Mouse (Mus musculus): Measurements from ENCODE around the gene Kctd18. TPM values are rescaled to one million over a fixed set of nuclear protein-coding genes. Genes with fewer than 3 reads are reported as not detected.
"Not testable (repeated sequence)": the region's sequence is repeated elsewhere in the genome, so short reads cannot be mapped to it uniquely, and the experiment has no call there.

The Kctd18 gene
- polyA plus RNA-seq, 1 experiment from 2014 or later, result 9.3 TPM

DNA sequence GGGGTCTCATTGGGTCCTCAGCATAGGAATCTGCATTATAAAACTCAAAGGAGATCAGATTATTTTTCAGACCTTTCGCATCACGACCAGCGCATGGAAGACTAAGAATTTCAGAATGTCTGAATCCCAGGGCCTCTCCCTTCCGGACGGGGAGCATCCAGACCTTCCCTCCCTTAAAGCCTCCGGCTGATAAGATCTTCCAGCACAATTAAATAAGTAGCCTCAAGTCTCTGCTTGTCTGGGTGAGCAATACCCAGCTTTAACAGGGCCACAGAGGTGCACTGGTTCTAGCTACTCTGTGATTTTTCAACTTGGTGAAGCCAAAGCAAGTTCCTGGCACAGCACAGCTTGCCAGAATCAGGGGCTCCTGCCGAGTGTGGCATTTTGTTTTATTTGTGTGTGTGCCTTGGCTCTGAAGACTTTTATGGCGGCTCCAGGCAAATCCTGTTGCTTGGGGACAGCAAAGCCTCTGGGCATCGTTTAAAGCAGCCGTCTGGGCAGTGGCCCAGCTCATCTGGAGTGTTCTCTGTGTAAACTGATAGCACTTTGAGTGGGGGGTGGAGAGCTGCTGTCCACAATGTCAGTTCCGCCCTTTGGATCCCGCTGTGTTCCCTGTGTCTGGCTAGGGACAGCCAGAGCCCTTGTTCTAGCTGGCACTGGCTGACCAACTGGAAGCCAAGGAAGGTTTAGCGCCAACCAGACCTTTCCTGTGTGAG is 11.6 kb upstream of the Kctd18 start:
- no peaks in the 10 kb centered on the region for H3K79me2 ChIP-seq (ENCODE audit: inconsistent target)
- H3K36me3 ChIP-seq (ENCODE audit: inconsistent target), result no peaks in the 10 kb centered on the region
- H3K27ac ChIP-seq, result no peak overlapping the region
- H3K4me3 ChIP-seq (ENCODE audit: inconsistent target), result peak overlapping the region; percentile 17; the same call in 1 of the 2 replicates
- WGBS (ENCODE audit: missing documents), result 59% methylated on average over 13 of the region's 13 CpGs

DNA sequence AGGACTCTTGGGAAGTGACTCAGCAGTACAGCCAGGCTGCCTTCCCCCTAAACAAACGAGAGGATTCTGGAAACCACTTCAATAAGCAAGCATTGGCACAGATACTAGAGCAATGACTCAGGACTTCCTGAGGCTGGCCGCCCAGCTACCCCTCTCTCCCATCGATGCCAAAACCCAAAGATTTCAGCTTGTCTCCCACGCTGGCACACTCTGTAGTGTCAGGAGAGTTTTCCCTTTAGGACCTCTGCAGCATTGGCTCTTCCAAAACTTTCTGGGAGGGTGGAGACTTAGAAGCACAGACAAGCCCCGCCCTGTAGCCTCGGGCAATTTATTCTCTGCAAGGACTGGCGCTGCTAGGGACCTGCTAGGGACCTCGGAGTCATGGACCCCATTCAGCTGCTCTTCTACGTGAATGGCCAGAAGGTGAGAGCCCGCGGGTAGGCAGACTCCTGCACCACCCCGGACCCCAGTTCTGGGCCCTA is 10.9 kb upstream of the Kctd18 start, which contains the start of gene Aox1:
TSS of gene Aox1 (plus strand) at position 296 of the 482 bp plus-strand sequence.
- no peak within 1 kb of the TSS for H3K27ac ChIP-seq
- peak within 1 kb of the TSS; percentile 17 for H3K4me3 ChIP-seq (ENCODE audit: inconsistent target)
- no peaks in the 10 kb centered on the region for H3K79me2 ChIP-seq (ENCODE audit: inconsistent target)
- WGBS (ENCODE audit: missing documents), result 8% methylated on average over 12 of the region's 12 CpGs
- no peaks in the 10 kb centered on the region for H3K36me3 ChIP-seq (ENCODE audit: inconsistent target)

DNA sequence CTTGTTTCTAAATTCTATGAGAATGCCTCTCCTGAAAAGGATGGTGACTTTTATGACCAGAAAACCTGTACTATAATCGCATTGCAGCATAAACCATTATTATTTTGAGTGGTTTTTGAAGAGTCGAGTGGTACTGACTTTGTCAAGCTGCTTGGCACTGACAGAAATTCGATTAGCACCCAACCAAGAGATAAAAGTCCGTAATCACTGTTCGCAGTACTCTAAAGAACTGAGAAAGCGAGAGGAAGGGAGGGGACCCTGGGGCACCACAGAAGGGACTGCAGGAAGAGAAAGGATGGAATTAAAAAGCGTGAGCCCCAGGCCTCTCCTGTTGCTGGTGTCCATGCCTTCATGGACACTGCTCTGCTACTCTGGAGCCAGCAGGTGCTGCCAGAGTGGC is 9.0 kb upstream of the Kctd18 start:
- no peak overlapping the region for H3K4me3 ChIP-seq (ENCODE audit: inconsistent target)
- no peaks in the 10 kb centered on the region for H3K79me2 ChIP-seq (ENCODE audit: inconsistent target)
- 94% methylated on average over 7 of the region's 7 CpGs for WGBS (ENCODE audit: missing documents)
- H3K27ac ChIP-seq, result no peak overlapping the region
- no peaks in the 10 kb centered on the region for H3K36me3 ChIP-seq (ENCODE audit: inconsistent target)

DNA sequence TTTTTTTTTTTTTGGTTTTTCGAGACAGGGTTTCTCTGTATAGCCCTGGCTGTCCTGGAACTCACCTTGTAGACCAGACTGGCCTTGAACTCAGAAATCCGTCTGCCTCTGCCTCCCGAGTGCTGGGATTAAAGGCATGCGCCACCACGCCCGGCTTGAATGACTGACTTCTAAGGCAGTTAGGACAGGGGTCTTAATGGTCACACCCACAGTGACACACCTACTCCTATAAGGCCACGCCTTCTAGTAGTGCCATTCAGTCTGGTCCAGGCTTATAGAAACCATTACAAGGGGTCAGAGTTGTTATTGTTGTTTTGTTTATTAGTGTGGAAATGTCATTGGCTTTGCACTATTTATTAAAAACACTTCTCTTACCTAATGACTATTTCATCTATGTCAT is 12.4 kb downstream of the Kctd18 start:
- WGBS (ENCODE audit: missing documents), result 95% methylated on average over 4 of the region's 7 CpGs
- H3K27ac ChIP-seq, result not testable (repeated sequence)

DNA sequence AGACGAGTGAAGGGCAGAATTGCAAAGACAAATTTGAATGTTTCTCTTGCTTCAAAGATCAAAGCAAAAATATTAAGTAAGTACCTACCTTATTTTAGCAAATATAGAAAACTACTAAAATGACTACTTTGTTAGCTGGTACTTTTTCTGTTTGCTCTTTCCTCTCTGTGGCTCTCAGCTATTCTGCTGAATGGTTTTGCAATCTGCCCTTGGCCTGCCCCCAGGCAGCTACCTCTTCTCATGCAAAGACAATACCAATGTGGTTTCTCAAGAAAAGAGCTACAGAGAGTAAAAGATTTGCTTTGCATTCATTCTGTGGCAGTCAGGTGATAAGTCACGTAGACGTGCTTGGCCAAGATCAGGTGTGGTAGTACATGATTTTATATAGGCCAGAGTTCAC is 20.6 kb downstream of the Kctd18 start:
- WGBS (ENCODE audit: missing documents), result 96% methylated on average over 3 of the region's 3 CpGs
- Histone ChIP-seq H3K4me3 (ENCODE audit: inconsistent target) (no peak overlapping the region), H3K36me3 (ENCODE audit: inconsistent target) (no peaks in the 10 kb centered on the region), H3K27ac (no peak overlapping the region), H3K79me2 (ENCODE audit: inconsistent target) (peaks cover 50% of the 10 kb centered on the region)

More for the DNA sequence above, 12.4 kb downstream of the Kctd18 start:
- not testable (repeated sequence) for H3K4me3 ChIP-seq (ENCODE audit: inconsistent target); H3K79me2 ChIP-seq (ENCODE audit: inconsistent target); H3K36me3 ChIP-seq (ENCODE audit: inconsistent target)

DNA sequence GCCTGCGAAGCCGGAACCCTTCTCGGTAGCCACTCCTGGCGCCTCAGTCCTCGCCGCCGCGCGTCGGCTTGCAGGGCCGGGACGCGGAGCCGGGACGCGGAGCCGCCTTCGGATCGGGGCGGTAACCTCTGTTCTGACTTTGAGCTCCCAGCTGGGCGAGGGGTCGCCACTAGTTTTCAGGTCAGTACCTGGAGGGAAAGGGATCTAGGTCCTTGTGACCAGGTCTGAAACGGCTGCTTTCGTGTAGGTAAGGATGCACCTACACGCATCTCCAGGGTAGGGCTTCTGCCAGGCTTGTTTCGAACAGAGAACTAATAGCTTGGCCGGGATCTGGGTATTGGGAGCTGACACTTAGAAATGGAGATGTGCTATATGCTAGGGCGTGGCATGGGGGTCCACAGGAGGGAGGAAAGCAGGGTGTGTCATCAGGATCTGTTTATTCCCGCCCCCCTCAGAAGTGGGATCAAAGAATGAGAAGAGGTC is 22.6 kb downstream of the Kctd18 start:
- H3K27ac ChIP-seq, result peak overlapping the region; percentile 51
- 1% methylated on average over 29 of the region's 29 CpGs for WGBS (ENCODE audit: missing documents)
- H3K4me3 ChIP-seq (ENCODE audit: inconsistent target), result peak overlapping the region; percentile 95
- H3K79me2 ChIP-seq (ENCODE audit: inconsistent target), result peaks cover 50% of the 10 kb centered on the region
- no peaks in the 10 kb centered on the region for H3K36me3 ChIP-seq (ENCODE audit: inconsistent target)

DNA sequence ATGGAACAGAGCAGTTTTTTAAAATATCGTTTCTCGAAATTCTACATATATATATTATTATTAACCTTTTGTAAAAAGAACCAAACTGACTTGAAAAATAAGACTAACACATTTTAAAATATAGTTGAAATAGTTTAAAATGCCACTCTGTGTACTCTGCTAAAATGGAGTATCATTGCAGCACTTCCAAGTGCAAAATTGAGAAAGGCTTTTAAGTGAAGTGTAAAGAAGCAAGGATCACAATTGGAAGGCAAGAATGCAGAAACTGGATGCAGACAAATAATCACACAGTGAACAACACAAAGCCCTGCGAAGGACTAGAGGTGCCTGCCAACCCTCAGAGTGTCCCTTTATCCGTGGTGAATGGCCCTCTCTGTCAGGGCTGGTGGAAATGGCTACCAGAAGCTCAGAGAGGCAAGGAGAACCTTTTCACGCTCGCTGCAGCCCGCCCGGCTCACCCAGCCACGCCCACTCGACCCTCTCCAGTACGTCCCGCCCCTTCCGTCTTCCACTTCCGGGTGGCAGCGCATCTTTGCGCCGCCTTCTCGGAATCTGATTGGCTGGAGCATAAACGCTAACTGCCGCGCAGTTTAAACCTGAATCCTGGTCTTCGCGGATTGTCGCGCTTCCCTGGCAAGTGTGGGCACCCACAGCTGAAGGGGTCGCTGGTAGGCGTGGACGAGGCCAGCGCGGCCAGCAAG is 23.2 kb downstream of the Kctd18 start, which contains the start of gene Sgo2a:
TSS of gene Sgo2a (plus strand) at position 540 of the 701 bp plus-strand sequence.
- 7% methylated on average over 30 of the region's 30 CpGs for WGBS (ENCODE audit: missing documents)
- peak within 1 kb of the TSS; percentile 95 for H3K4me3 ChIP-seq (ENCODE audit: inconsistent target)
- peaks cover 45% of the 10 kb centered on the region for H3K79me2 ChIP-seq (ENCODE audit: inconsistent target)
- no peaks in the 10 kb centered on the region for H3K36me3 ChIP-seq (ENCODE audit: inconsistent target)
- H3K27ac ChIP-seq, result peak within 1 kb of the TSS; percentile 51

DNA sequence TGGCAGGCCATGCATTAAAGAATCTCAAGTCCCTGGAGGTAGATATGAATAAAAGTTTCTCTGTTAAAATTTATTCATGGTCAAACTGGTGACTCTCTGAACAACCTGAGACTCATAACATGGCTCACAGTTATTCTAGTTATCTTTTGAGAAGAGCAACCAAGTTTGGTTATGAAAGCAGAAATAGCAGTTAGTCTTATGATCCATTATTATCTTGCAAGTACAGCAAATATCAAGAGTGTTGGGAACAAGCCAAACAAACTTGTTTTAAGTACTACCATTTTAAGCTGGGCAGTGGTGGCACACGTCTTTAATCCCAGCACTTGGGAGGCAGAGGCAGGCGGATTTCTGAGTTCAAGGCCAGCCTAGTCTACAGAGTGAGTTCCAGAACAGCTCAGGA is 27.5 kb downstream of the Kctd18 start:
- 89% methylated on average over 2 of the region's 2 CpGs for WGBS (ENCODE audit: missing documents)
- Histone ChIP-seq H3K4me3 (ENCODE audit: inconsistent target) (no peak overlapping the region), H3K27ac (no peak overlapping the region), H3K79me2 (ENCODE audit: inconsistent target) (peaks cover 2% of the 10 kb centered on the region), H3K36me3 (ENCODE audit: inconsistent target) (no peaks in the 10 kb centered on the region)

DNA sequence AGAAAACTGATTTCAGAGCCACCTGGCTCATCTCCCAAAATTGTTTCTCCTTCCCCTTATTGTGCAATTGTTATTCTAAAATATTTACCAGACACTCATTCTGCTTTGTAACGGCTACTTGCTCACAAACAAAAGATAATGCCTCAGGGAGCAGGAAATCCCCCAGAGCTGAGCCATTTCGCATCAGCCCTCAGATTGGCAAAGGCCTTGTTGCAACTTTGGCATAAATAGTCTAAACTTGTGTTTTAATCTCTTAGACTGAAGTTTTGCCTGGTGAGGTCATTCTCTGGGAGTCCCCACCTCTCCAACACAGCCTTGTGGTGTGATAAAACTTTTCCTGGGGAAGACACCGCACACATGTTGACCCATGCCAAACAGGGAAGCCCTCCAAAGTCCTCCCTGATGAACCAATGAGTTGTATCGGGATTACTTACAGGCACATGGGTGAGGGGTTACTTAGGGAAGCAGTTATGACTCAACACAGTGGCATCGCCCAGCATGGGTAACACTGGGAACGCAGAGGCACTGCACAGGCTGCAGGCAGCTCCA is 29.6 kb downstream of the Kctd18 start:
- no peak overlapping the region for H3K4me3 ChIP-seq (ENCODE audit: inconsistent target)

DNA sequence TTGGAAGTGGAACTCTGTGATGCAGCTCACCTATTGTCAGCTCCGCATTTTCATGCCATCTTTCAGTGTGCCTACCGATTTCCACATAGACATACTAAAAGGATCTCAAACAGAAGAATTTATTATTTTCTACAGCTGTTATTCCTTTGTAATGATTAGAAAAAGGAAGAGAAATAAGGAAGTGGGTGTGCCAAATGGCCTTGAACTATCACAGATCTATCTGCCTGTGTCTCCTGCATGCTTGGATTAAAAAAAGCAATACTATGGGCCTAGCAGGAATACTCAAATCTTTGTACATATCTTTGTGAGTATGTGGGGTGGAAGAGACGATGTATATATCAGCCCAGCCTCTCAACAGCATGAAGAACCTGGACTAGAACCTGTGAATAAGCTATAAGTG is 41.9 kb downstream of the Kctd18 start:
- 84% methylated on average over 3 of the region's 3 CpGs for WGBS (ENCODE audit: missing documents)
- H3K79me2 ChIP-seq (ENCODE audit: inconsistent target), result no peaks in the 10 kb centered on the region
- no peak overlapping the region for H3K27ac ChIP-seq
- no peaks in the 10 kb centered on the region for H3K36me3 ChIP-seq (ENCODE audit: inconsistent target)
- no peak overlapping the region for H3K4me3 ChIP-seq (ENCODE audit: inconsistent target)

More for the DNA sequence above, 29.6 kb downstream of the Kctd18 start:
- no peaks in the 10 kb centered on the region for H3K79me2 ChIP-seq (ENCODE audit: inconsistent target)
- H3K27ac ChIP-seq, result no peak overlapping the region
- no peaks in the 10 kb centered on the region for H3K36me3 ChIP-seq (ENCODE audit: inconsistent target)
- 87% methylated on average over 6 of the region's 6 CpGs for WGBS (ENCODE audit: missing documents)

DNA sequence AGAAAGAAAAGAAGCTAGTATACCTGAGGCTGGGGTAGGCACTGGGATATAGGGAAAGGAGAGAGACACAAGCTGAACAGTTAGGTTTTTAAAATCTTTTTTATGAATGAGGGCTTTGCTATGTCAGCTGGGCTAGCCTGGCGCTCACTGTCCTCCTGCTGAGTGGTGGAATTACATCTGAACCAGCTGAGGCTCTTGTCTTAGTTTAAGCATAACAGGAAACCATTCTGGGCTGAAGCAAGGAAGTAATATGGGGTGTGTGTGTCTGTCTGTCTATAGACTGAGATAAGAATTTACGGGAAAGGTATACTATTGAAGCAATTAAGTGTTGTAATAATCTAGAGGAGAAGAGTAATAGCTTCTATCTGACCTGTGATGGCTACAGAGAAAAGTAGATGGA is 47.2 kb downstream of the Kctd18 start:
- 34% methylated on average over 2 of the region's 2 CpGs for WGBS (ENCODE audit: missing documents)
- no peak overlapping the region for H3K4me3 ChIP-seq (ENCODE audit: inconsistent target)
- no peak overlapping the region for H3K27ac ChIP-seq
- H3K36me3 ChIP-seq (ENCODE audit: inconsistent target), result 0 out of 2 replicates have a peak, but pooled peaks cover 1% of the 10 kb centered on the region
- peaks cover 14% of the 10 kb centered on the region; the same call in 1 of the 2 replicates for H3K79me2 ChIP-seq (ENCODE audit: inconsistent target)

DNA sequence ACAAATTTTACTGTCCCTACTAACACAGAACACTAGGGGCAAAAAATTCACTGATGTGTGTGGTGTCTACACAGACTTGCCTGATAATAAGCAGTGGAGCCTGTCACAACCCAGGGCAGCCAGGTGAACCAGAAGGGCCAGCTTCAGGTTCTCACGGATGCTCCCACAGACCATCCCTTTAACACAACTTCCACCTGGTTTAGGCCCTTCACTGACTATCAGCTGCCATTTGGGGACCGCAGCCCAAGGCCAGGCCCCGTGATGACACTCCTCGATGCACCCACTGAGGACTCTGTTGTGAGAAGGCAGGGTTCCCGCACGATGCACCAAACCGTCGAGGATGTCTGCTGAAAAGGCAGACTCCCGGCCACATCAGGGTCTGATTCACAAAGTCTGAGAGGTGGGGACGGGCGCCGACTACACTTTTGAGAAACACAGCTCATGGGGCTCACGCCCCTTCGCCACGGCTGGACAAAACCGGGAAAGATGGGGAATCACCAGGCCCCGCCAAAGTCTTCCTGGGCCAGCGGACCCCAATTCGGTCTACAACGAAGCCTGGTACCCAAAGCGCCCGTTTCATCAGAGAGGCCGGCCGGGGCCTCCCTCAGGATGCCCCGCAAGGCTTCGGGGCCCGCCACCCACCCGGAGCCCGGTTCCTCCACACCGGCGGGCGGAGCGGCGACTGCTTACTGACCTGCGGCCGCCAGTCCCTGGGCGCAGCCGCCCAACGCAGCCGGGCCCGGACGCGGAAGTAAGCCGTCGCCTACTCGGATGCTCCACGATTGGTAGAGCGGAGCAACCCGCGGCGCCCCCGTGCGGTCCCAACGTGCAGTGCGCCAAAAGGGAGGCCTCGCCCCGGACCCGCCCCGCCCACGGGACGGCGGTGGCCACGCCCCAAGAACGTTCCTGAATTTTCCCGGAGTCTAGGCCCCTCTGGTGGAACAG is 49.2 kb downstream of the Kctd18 start:
- WGBS (ENCODE audit: missing documents), result under 1% methylated on average over 60 of the region's 65 CpGs
- Histone ChIP-seq H3K79me2 (ENCODE audit: inconsistent target) (peaks cover 14% of the 10 kb centered on the region; the same call in 1 of the 2 replicates), H3K27ac (peak overlapping the region; percentile 52), H3K4me3 (ENCODE audit: inconsistent target) (peak overlapping the region; percentile 83), H3K36me3 (ENCODE audit: inconsistent target) (peaks cover 16% of the 10 kb centered on the region)

DNA sequence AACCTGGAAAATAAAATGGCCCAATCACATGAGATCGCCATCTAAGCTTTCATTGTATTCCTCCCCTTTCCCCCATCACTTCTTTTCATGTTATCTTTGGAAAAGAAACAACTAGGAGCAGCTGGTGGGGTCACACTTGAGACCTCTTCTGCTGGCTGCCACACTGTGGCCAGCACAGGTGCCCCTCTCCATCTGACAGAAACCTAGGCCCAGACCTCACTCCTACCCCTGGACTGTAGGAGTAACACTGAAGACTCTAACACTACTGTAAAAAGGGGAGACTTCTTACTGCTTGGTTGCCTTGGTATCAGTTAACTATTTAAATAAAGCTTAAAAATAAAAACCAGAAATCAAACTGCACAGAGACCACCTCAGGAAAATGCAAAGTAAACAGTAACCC is 63.0 kb downstream of the Kctd18 start:
- Histone ChIP-seq H3K36me3 (ENCODE audit: inconsistent target) (peaks cover 41% of the 10 kb centered on the region), H3K27ac (no peak overlapping the region), H3K79me2 (ENCODE audit: inconsistent target) (no peaks in the 10 kb centered on the region), H3K4me3 (ENCODE audit: inconsistent target) (no peak overlapping the region)
- WGBS (ENCODE audit: missing documents), result 92% methylated on average over 1 of the region's 1 CpGs

DNA sequence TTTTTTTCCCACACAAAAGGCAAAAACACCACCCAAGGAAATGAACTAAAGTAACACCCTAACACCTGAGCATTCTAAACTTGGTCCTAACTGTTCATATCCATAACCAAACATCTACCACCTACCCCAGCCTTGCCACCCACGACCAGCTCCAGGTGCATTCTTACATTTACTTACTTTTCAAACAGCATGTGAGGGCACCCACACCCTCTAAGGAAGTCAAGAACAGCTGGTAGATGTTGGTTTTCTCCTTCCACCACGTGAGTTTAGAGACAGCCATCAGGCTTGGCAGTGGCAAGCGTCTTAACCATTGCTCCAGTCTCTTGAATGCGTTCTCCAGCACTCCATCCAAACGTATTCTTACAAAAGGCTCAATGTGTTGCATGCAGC is 64.4 kb downstream of the Kctd18 start:
- Histone ChIP-seq H3K27ac (no peak overlapping the region), H3K79me2 (ENCODE audit: inconsistent target) (no peaks in the 10 kb centered on the region), H3K4me3 (ENCODE audit: inconsistent target) (no peak overlapping the region), H3K36me3 (ENCODE audit: inconsistent target) (peaks cover 41% of the 10 kb centered on the region)
- WGBS (ENCODE audit: missing documents), result 64% methylated on average over 5 of the region's 5 CpGs
